In the genomic region with DNA sequence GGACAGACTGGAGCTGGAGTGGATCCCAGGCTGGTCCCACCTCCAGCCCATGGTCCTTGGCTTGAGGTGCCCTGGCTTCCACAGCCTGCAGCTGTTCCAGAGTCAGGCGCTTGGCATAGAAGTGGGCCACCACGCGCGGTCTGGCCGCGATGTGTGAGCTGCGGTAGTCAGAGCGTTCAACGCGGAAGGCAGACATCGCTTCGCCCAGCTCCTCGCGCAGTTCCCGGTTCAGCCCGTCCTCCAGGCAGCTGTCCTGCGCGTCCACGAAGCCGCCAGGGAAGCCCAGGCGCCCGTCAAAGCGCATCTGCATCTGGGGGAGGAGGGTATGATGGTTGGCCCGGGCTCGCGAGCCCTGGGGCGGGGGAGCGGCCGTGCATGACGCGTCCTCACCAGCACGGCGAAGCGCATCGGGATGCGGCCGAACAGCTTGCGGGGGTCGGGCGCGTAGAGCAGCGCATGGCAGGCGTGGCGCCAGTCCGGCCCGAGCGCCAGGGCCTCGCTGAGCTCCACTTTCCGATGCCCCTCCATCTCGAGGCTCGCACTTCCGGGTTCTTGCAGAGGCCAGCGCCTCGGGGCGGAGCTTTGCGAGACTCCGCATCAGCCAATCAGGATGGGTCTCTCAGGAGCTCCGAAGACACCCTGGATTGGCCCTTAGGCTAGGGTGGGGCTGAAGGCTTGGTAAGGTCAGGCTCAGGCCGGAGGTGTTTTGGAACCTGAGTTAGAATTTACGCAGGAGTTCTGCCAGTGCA, we compare ENCODE assay signal across 8 mouse cellular contexts. TPM values are rescaled to one million over a fixed set of nuclear protein-coding genes. Genes with fewer than 3 reads are reported as not detected.
DNase-seq lines count a peak whose midpoint lies in the region; ATAC-seq lines count a peak whose summit lies in the region.

Nudt16 (minus strand) TSS at position 572 of the 749 bp plus-strand sequence.

- no peaks in the 10 kb centered on the region for H3K9me3 ChIP-seq in heart, embryonic 13.5 days
- no peaks in the 10 kb centered on the region for H3K9me3 ChIP-seq in liver, embryonic 12.5 days (replicated peaks)
- no peaks in the 10 kb centered on the region for H3K9me3 ChIP-seq in stomach, embryonic 15.5 days

- H3K4me2 ChIP-seq in heart, embryonic 13.5 days = peak within 1 kb of the TSS; percentile 94
- H3K4me2 ChIP-seq in liver, embryonic 12.5 days = peak within 1 kb of the TSS; percentile 96
- peak within 1 kb of the TSS; percentile 92 for H3K4me2 ChIP-seq in stomach, embryonic 15.5 days

- peak within 1 kb of the TSS; percentile 81 for H3K9ac ChIP-seq in heart, embryonic 13.5 days
- peak within 1 kb of the TSS; percentile 79 for H3K9ac ChIP-seq in liver, embryonic 12.5 days
- H3K9ac ChIP-seq in stomach, embryonic 15.5 days = peak within 1 kb of the TSS; percentile 54

- no peaks in the 10 kb centered on the region for H3K36me3 ChIP-seq in heart, embryonic 13.5 days
- no peaks in the 10 kb centered on the region for H3K36me3 ChIP-seq in liver, embryonic 12.5 days
- H3K36me3 ChIP-seq in stomach, embryonic 15.5 days = no peaks in the 10 kb centered on the region; the same call in 1 of the 2 replicates

- ATAC-seq in heart, embryonic 13.5 days (ENCODE audit: extremely low read depth, insufficient number of reproducible peaks, low FRiP score, low TSS enrichment) = peak; percentile 93
- peak; percentile 100 for ATAC-seq in liver, embryonic 12.5 days
- peak; percentile 98 for ATAC-seq in stomach, embryonic 15.5 days (ENCODE audit: insufficient read depth, low FRiP score, low read depth)

- H3K4me3 ChIP-seq in brown adipose tissue, adult 24 weeks (ENCODE audit: insufficient read depth, low read depth, low read length) = peak within 1 kb of the TSS; percentile 79
- peak within 1 kb of the TSS; percentile 75 for H3K4me3 ChIP-seq in heart, embryonic 13.5 days
- peak within 1 kb of the TSS; percentile 79 for H3K4me3 ChIP-seq in liver, embryonic 12.5 days
- peak within 1 kb of the TSS; percentile 85 for H3K4me3 ChIP-seq in stomach, embryonic 15.5 days (replicated peaks)

- H3K4me1 ChIP-seq in brown adipose tissue, adult 24 weeks (ENCODE audit: control insufficient read depth, insufficient read depth, insufficient read length, low read length) = peaks cover 5% of the 10 kb centered on the region; the same call in 1 of the 2 replicates
- H3K4me1 ChIP-seq in heart, embryonic 13.5 days = peaks cover 14% of the 10 kb centered on the region
- peaks cover 25% of the 10 kb centered on the region for H3K4me1 ChIP-seq in liver, embryonic 12.5 days
- peaks cover 9% of the 10 kb centered on the region; the same call in 1 of the 2 replicates for H3K4me1 ChIP-seq in stomach, embryonic 15.5 days

- no peaks in the 10 kb centered on the region for H3K27me3 ChIP-seq in heart, embryonic 13.5 days (replicated peaks)
- H3K27me3 ChIP-seq in liver, embryonic 12.5 days (replicated peaks) = no peaks in the 10 kb centered on the region
- no peaks in the 10 kb centered on the region for H3K27me3 ChIP-seq in stomach, embryonic 15.5 days (replicated peaks)

- peak; percentile 95 for DNase-seq in CD4-positive, CD25-positive, alpha-beta regulatory T cell, adult 2 months (ENCODE audit: low read depth, low spot score)
- DNase-seq in fat pad, adult 2 months (ENCODE audit: extremely low read depth, low read depth, low spot score) = peak; percentile 8
- peak; percentile 91 for DNase-seq in kidney, postnatal 10 days
- peak; percentile 88 to 89 for DNase-seq in natural killer cell, adult 2 months (ENCODE audit: low spot score in 2 of 2)

- 1% methylated on average over 50 of the region's 60 CpGs for WGBS in heart, embryonic 13.5 days
- under 1% methylated on average over 56 of the region's 60 CpGs for WGBS in liver, embryonic 12.5 days (ENCODE audit: insufficient replicate concordance)
- under 1% methylated on average over 60 of the region's 60 CpGs for WGBS in stomach, embryonic 15.5 days

- peak within 1 kb of the TSS; percentile 36 for H3K27ac ChIP-seq in brown adipose tissue, adult 24 weeks (replicated peaks; ENCODE audit: low read depth, low read length)
- H3K27ac ChIP-seq in heart, embryonic 13.5 days (replicated peaks) = peak within 1 kb of the TSS; percentile 63
- peak within 1 kb of the TSS; percentile 73 for H3K27ac ChIP-seq in liver, embryonic 12.5 days
- peak within 1 kb of the TSS; percentile 81 for H3K27ac ChIP-seq in stomach, embryonic 15.5 days

RNA-seq across cellular contexts. Expression of gene Nudt16, which starts in this region (rescaled TPM):
- polyA plus RNA-seq in brown adipose tissue, adult 24 weeks (2012; ENCODE audit: insufficient read depth, insufficient read length, missing spikeins) = 7.6 and 9.1 TPM in 2 replicates
- 8.9 and 9.5 TPM in 2 replicates for polyA plus RNA-seq in heart, embryonic 13.5 days (2015; fragmentation: Nextera tagmentation; extraction: Ambion mirVana)
- polyA plus RNA-seq in liver, embryonic 12.5 days (2016; fragmentation: Nextera tagmentation; extraction: Ambion mirVana) = 7.7 and 7.9 TPM in 2 replicates
- 20.9 and 21.4 TPM in 2 replicates for polyA plus RNA-seq in stomach, embryonic 15.5 days (2015; fragmentation: Nextera tagmentation; extraction: Ambion mirVana)

Comparison
In these comparisons a context has a peak if more than half of its experiments do, and no peak if none do; other contexts are left out.
1. Peak in every context shown above with its lines: DNase-seq, ATAC-seq, H3K4me3 ChIP-seq and H3K27ac ChIP-seq.
2. DNase-seq: peak in every context shown above with its lines; median percentile 95 in CD4-positive, CD25-positive, alpha-beta regulatory T cell, adult 2 months; 91 in kidney, postnatal 10 days; 88 in natural killer cell, adult 2 months; 8 in fat pad, adult 2 months.